Mouse (Mus musculus) adrenal gland, postnatal 36 days (tissue): ENCODE results near the gene Krt42. TPM values are rescaled to one million over a fixed set of nuclear protein-coding genes. Genes with fewer than 3 reads are reported as not detected.

ENCODE experiments used
- total RNA-seq, 2 experiments: library from RNA; stranded (reverse); gene quantifications; 2 replicates each; pipeline ENCODE4 v1.2.3; 2021

Gene Krt42
- total RNA-seq, 2 experiments from 2014 or later = not detected

Other genes starting within 250 kb of the Krt42 start
- gene Krt33b, start 240.0 kb downstream of the Krt42 start, total RNA-seq = not detected
- not detected for gene Krt34, start 228.3 kb downstream of the Krt42 start, total RNA-seq
- not detected for gene Krt31, start 219.3 kb downstream of the Krt42 start, total RNA-seq
- not detected for gene Krt32, start 181.6 kb downstream of the Krt42 start, total RNA-seq
- gene Krt35, start 173.6 kb downstream of the Krt42 start, total RNA-seq = not detected
- gene Krt36, start 164.2 kb downstream of the Krt42 start, total RNA-seq = under 1 TPM; 0.16 to 0.36 TPM
- gene Krt13, start 148.3 kb downstream of the Krt42 start, total RNA-seq = not detected
- gene Krt15, start 133.9 kb downstream of the Krt42 start, total RNA-seq = not detected
- gene Krt19, start 121.2 kb downstream of the Krt42 start, total RNA-seq = 1 to 10 TPM; 3.9 to 6.8 TPM
- not detected for gene Krt9, start 76.6 kb downstream of the Krt42 start, total RNA-seq
- under 1 TPM; 0.23 to 0.36 TPM for gene Krt14, start 62.3 kb downstream of the Krt42 start, total RNA-seq
- not detected for gene Krt16, start 21.0 kb downstream of the Krt42 start, total RNA-seq
- gene Krt17, start 8.8 kb downstream of the Krt42 start, total RNA-seq = not detected
- gene Eif1, start 50.0 kb upstream of the Krt42 start, total RNA-seq = 1,000 to 10,000 TPM; 1,327 to 1,427 TPM
- gene Gast, start 64.5 kb upstream of the Krt42 start, total RNA-seq = not detected
- 10 to 100 TPM; 36.0 to 43.8 TPM for gene Hap1, start 86.3 kb upstream of the Krt42 start, total RNA-seq
- 10 to 100 TPM; 73.9 to 87.1 TPM for gene Jup, start 127.9 kb upstream of the Krt42 start, total RNA-seq
- gene P3h4, start 145.0 kb upstream of the Krt42 start, total RNA-seq = 10 to 100 TPM; 26.3 to 40.5 TPM
- gene Fkbp10, start 145.8 kb upstream of the Krt42 start, total RNA-seq = 10 to 100 TPM; 23.7 to 27.2 TPM
- gene Nt5c3b, start 171.9 kb upstream of the Krt42 start, total RNA-seq = 10 to 100 TPM; 53.8 to 58.2 TPM
- 1 to 10 TPM in 1 of 2 experiments, under 1 TPM in 1; 0.63 to 1.2 TPM for gene Klhl10, start 172.0 kb upstream of the Krt42 start, total RNA-seq
- gene Klhl11, start 202.9 kb upstream of the Krt42 start, total RNA-seq = 10 to 100 TPM; 56.2 to 58.2 TPM